10 mouse cellular contexts compared by ENCODE assay signal in genomic region chr1:191002201-191002600, GRCm38 (mm10). TPM values are rescaled to one million over a fixed set of nuclear protein-coding genes. Genes with fewer than 3 reads are reported as not detected.
DNase-seq lines count a peak whose midpoint lies in the region; ATAC-seq and TF ChIP-seq lines count a peak whose summit lies in the region.
"Had no signal": no experiment of that assay in that cellular context is flagged by ENCODE, and none has a peak within 500 bp of the region (broad histone marks: within the 10 kb centered on the region; RNA-seq: fewer than 3 reads in every experiment).

No protein-coding gene starts in this region.

- TF ChIP-seq CTCF in lung, embryonic 14.5 days (IDR thresholded peaks at IDR 0.05; ENCODE audit: low read depth) = peak; percentile 52

- ATAC-seq in forebrain, embryonic 11.5 days (replicated peaks; ENCODE audit: low FRiP score) = no peak
- ATAC-seq in forebrain, embryonic 13.5 days = no peak
- ATAC-seq in lung, embryonic 14.5 days (ENCODE audit: insufficient read depth) = no peak
- no peak for ATAC-seq in embryonic facial prominence, embryonic 11.5 days (replicated peaks; ENCODE audit: insufficient number of reproducible peaks, low FRiP score, low TSS enrichment, low read depth)

- H3K27ac ChIP-seq in forebrain, embryonic 11.5 days (ENCODE audit: low read depth, low read length) = no peak overlapping the region
- H3K27ac ChIP-seq in forebrain, embryonic 13.5 days = no peak overlapping the region
- H3K27ac ChIP-seq in lung, embryonic 14.5 days (ENCODE audit: low read depth) = no peak overlapping the region
- no peak overlapping the region for H3K27ac ChIP-seq in embryonic facial prominence, embryonic 11.5 days (replicated peaks; ENCODE audit: low read depth, low read length)

- WGBS in forebrain, embryonic 11.5 days = 61% methylated on average over 6 of the region's 6 CpGs
- 70% methylated on average over 6 of the region's 6 CpGs for WGBS in forebrain, embryonic 13.5 days
- WGBS in lung, embryonic 14.5 days = 56% methylated on average over 6 of the region's 6 CpGs
- WGBS in embryonic facial prominence, embryonic 11.5 days = 62% methylated on average over 6 of the region's 6 CpGs

- no peaks in the 10 kb centered on the region for H3K36me3 ChIP-seq in forebrain, embryonic 11.5 days (ENCODE audit: control insufficient read depth, insufficient read depth, low read length)
- H3K36me3 ChIP-seq in forebrain, embryonic 13.5 days (ENCODE audit: poor library complexity, severe bottlenecking) = peaks cover 17% of the 10 kb centered on the region
- H3K36me3 ChIP-seq in lung, embryonic 14.5 days (ENCODE audit: insufficient read depth) = peaks cover 13% of the 10 kb centered on the region; the same call in 1 of the 2 replicates
- no peaks in the 10 kb centered on the region for H3K36me3 ChIP-seq in embryonic facial prominence, embryonic 11.5 days (replicated peaks; ENCODE audit: control insufficient read depth, insufficient read depth, low read depth, low read length)

- DNase-seq in forebrain, embryonic 11.5 days (ENCODE audit: low spot score) = peak; percentile 49
- peak; percentile 58 for DNase-seq in lung, embryonic 14.5 days
- DNase-seq in lung, adult 18-20 months = no peak
- DNase-seq in embryonic facial prominence, embryonic 11.5 days (ENCODE audit: low spot score) = peak; percentile 47
- peak; percentile 55 for DNase-seq in testis, postnatal 10 days (ENCODE audit: low spot score)
- DNase-seq in layer of hippocampus, adult 9-11 months = no peak
- DNase-seq in urinary bladder, postnatal 10 days (ENCODE audit: low spot score) = no peak
- DNase-seq: cerebellum, adult 8-10 months; heart, adult 18-20 months had no signal

- H3K4me1 ChIP-seq in forebrain, embryonic 11.5 days (replicated peaks; ENCODE audit: control insufficient read depth, insufficient read depth, low read length) = no peaks in the 10 kb centered on the region
- no peaks in the 10 kb centered on the region for H3K4me1 ChIP-seq in forebrain, embryonic 13.5 days
- H3K4me1 ChIP-seq in lung, embryonic 14.5 days (ENCODE audit: insufficient read depth) = no peaks in the 10 kb centered on the region
- no peaks in the 10 kb centered on the region for H3K4me1 ChIP-seq in embryonic facial prominence, embryonic 11.5 days (ENCODE audit: control insufficient read depth, insufficient read depth, low read length)

- H3K9me3 ChIP-seq in forebrain, embryonic 11.5 days (ENCODE audit: control insufficient read depth, low read length) = no peaks in the 10 kb centered on the region; the same call in 1 of the 2 replicates
- 0 out of 2 replicates have a peak, but pooled peaks cover 6% of the 10 kb centered on the region for H3K9me3 ChIP-seq in forebrain, embryonic 13.5 days (replicated peaks)
- H3K9me3 ChIP-seq in lung, embryonic 14.5 days (ENCODE audit: low read depth, low read length) = 0 out of 2 replicates have a peak, but pooled peaks cover 4% of the 10 kb centered on the region
- no peaks in the 10 kb centered on the region for H3K9me3 ChIP-seq in embryonic facial prominence, embryonic 11.5 days (replicated peaks; ENCODE audit: control insufficient read depth, low read length)

- H3K4me3 ChIP-seq in forebrain, embryonic 11.5 days (ENCODE audit: low read depth, low read length) = no peak overlapping the region
- H3K4me3 ChIP-seq in forebrain, embryonic 13.5 days = no peak overlapping the region
- H3K4me3 ChIP-seq in lung, embryonic 14.5 days (ENCODE audit: low read depth, low read length) = no peak overlapping the region
- no peak overlapping the region for H3K4me3 ChIP-seq in embryonic facial prominence, embryonic 11.5 days (ENCODE audit: low read depth, low read length)

- no peaks in the 10 kb centered on the region for H3K27me3 ChIP-seq in forebrain, embryonic 11.5 days (ENCODE audit: control insufficient read depth, insufficient read depth, low read length)
- H3K27me3 ChIP-seq in forebrain, embryonic 13.5 days = no peaks in the 10 kb centered on the region
- no peaks in the 10 kb centered on the region for H3K27me3 ChIP-seq in lung, embryonic 14.5 days (ENCODE audit: insufficient read depth, low read length)
- no peaks in the 10 kb centered on the region for H3K27me3 ChIP-seq in embryonic facial prominence, embryonic 11.5 days (ENCODE audit: control insufficient read depth, insufficient read depth, low read length)

- H3K4me2 ChIP-seq in forebrain, embryonic 11.5 days (ENCODE audit: low read depth, low read length, severe bottlenecking) = no peak overlapping the region
- H3K4me2 ChIP-seq in forebrain, embryonic 13.5 days = no peak overlapping the region
- no peak overlapping the region for H3K4me2 ChIP-seq in lung, embryonic 14.5 days
- no peak overlapping the region for H3K4me2 ChIP-seq in embryonic facial prominence, embryonic 11.5 days (ENCODE audit: low read depth, low read length)

- no peak overlapping the region for H3K9ac ChIP-seq in forebrain, embryonic 11.5 days (ENCODE audit: low read length)
- no peak overlapping the region for H3K9ac ChIP-seq in forebrain, embryonic 13.5 days
- no peak overlapping the region for H3K9ac ChIP-seq in lung, embryonic 14.5 days
- no peak overlapping the region for H3K9ac ChIP-seq in embryonic facial prominence, embryonic 11.5 days (replicated peaks; ENCODE audit: low read length)

RNA-seq across cellular contexts. Expression of gene Vash2, which starts 23.1 kb away (rescaled TPM):
- 53.2 and 54.0 TPM in 2 replicates for polyA plus RNA-seq in forebrain, embryonic 11.5 days (2014; fragmentation: Nextera tagmentation; extraction: Ambion mirVana)
- 57.6 and 62.6 TPM in 2 replicates for polyA plus RNA-seq in forebrain, embryonic 13.5 days (2015; fragmentation: Nextera tagmentation; extraction: Ambion mirVana)
- polyA plus RNA-seq in lung, embryonic 14.5 days (2014; fragmentation: Nextera tagmentation; extraction: Ambion mirVana) = 38.1 and 40.6 TPM in 2 replicates
- 80.6 and 88.3 TPM in 2 replicates for polyA plus RNA-seq in embryonic facial prominence, embryonic 11.5 days (2014; fragmentation: Nextera tagmentation; extraction: Ambion mirVana)

RNA-seq across cellular contexts. Expression of gene Flvcr1, which starts 23.8 kb away (rescaled TPM):
- 12.3 and 14.0 TPM in 2 replicates for polyA plus RNA-seq in forebrain, embryonic 11.5 days (2014; fragmentation: Nextera tagmentation; extraction: Ambion mirVana)
- polyA plus RNA-seq in forebrain, embryonic 13.5 days (2015; fragmentation: Nextera tagmentation; extraction: Ambion mirVana) = 6.4 and 8.0 TPM in 2 replicates
- 8.4 and 9.9 TPM in 2 replicates for polyA plus RNA-seq in lung, embryonic 14.5 days (2014; fragmentation: Nextera tagmentation; extraction: Ambion mirVana)
- polyA plus RNA-seq in embryonic facial prominence, embryonic 11.5 days (2014; fragmentation: Nextera tagmentation; extraction: Ambion mirVana) = 10.0 and 10.5 TPM in 2 replicates

RNA-seq across cellular contexts. Expression of gene Spata45, which starts 34.2 kb away (rescaled TPM):
- polyA plus RNA-seq in forebrain, embryonic 11.5 days (2014; fragmentation: Nextera tagmentation; extraction: Ambion mirVana) = not detected in 2 replicates
- polyA plus RNA-seq in forebrain, embryonic 13.5 days (2015; fragmentation: Nextera tagmentation; extraction: Ambion mirVana) = not detected in 2 replicates
- polyA plus RNA-seq in lung, embryonic 14.5 days (2014; fragmentation: Nextera tagmentation; extraction: Ambion mirVana) = not detected in 2 replicates
- not detected in 2 replicates for polyA plus RNA-seq in embryonic facial prominence, embryonic 11.5 days (2014; fragmentation: Nextera tagmentation; extraction: Ambion mirVana)

Comparison
In these comparisons a context has a peak if more than half of its experiments do, and no peak if none do; other contexts are left out.
1. DNase-seq: peak in forebrain, embryonic 11.5 days (single experiment), lung, embryonic 14.5 days (single experiment), embryonic facial prominence, embryonic 11.5 days (single experiment) and testis, postnatal 10 days (single experiment); none in lung, adult 18-20 months (0 of 2), layer of hippocampus, adult 9-11 months (single experiment) and urinary bladder, postnatal 10 days (single experiment).